8 mouse cellular contexts compared by ENCODE assay signal in the genomic region with DNA sequence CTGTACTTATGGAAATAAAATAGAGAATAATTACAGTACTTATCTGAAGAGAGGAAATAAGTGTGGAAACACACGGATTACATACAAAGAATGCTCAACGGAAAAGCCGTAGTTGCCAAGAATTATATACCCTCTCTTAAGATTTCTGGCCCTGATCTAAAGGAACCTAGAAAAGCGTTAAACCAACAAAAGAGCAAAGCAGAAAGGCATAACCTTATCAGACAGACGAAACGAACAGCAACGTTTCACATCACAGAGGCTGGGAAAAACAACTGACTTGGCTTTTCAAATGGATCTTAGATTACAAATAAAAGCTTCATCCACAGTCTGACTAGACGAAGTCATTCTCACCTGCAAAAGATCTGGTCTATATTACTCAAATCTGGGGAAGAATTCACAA. TPM values are rescaled to one million over a fixed set of nuclear protein-coding genes. Genes with fewer than 3 reads are reported as not detected.
DNase-seq lines count a peak whose midpoint lies in the region; ATAC-seq and TF ChIP-seq lines count a peak whose summit lies in the region.

No protein-coding gene starts in this region.

- no peak for TF ChIP-seq CTCF in E14TG2a.4 (conservative IDR thresholded peaks at IDR 0.05; ENCODE audit: low read length)

- DNase-seq in heart, postnatal 4 days: no peak
- no peak for DNase-seq in forebrain, embryonic 14.5 days (ENCODE audit: low spot score)
- no peak for DNase-seq in frontal cortex, postnatal 14 days (ENCODE audit: low spot score in 2 of 2)
- DNase-seq in spleen, postnatal 10 days (ENCODE audit: low spot score in 2 of 2): no peak
- no peak for DNase-seq in B cell, adult 2 months

- peaks cover 13% of the 10 kb centered on the region for H3K4me1 ChIP-seq in heart, embryonic 11.5 days (ENCODE audit: control insufficient read depth, insufficient read depth, low read length)
- H3K4me1 ChIP-seq in E14TG2a.4 (replicated peaks; ENCODE audit: low read depth, low read length): peaks cover 53% of the 10 kb centered on the region
- peaks cover 11% of the 10 kb centered on the region for H3K4me1 ChIP-seq in forebrain, embryonic 14.5 days (ENCODE audit: control insufficient read depth, insufficient read depth, low read length)
- peaks cover 37% of the 10 kb centered on the region for H3K4me1 ChIP-seq in liver, embryonic 15.5 days (replicated peaks)

- H3K36me3 ChIP-seq in heart, embryonic 11.5 days (ENCODE audit: control insufficient read depth, insufficient read depth, low read length): no peaks in the 10 kb centered on the region
- H3K36me3 ChIP-seq in E14TG2a.4 (ENCODE audit: insufficient read depth, low read length): peaks cover 7% of the 10 kb centered on the region; the same call in 1 of the 2 replicates
- H3K36me3 ChIP-seq in forebrain, embryonic 14.5 days (ENCODE audit: control insufficient read depth, insufficient read depth, low read length): no peaks in the 10 kb centered on the region
- no peaks in the 10 kb centered on the region; the same call in 1 of the 2 replicates for H3K36me3 ChIP-seq in liver, embryonic 15.5 days (replicated peaks)

- no peaks in the 10 kb centered on the region for H3K27me3 ChIP-seq in heart, embryonic 11.5 days (ENCODE audit: control insufficient read depth, insufficient read depth, low read length)
- H3K27me3 ChIP-seq in E14TG2a.4 (ENCODE audit: insufficient read depth, low read length): 0 out of 2 replicates have a peak, but pooled peaks cover 2% of the 10 kb centered on the region
- H3K27me3 ChIP-seq in forebrain, embryonic 14.5 days (replicated peaks; ENCODE audit: control insufficient read depth, insufficient read depth, low read length): no peaks in the 10 kb centered on the region
- H3K27me3 ChIP-seq in liver, embryonic 15.5 days: no peaks in the 10 kb centered on the region

- no peaks in the 10 kb centered on the region for H3K9me3 ChIP-seq in heart, embryonic 11.5 days (replicated peaks; ENCODE audit: control insufficient read depth, low read length)
- no peaks in the 10 kb centered on the region for H3K9me3 ChIP-seq in E14TG2a.4 (ENCODE audit: low read length)
- no peaks in the 10 kb centered on the region for H3K9me3 ChIP-seq in forebrain, embryonic 14.5 days (replicated peaks; ENCODE audit: control insufficient read depth, low read length)
- no peaks in the 10 kb centered on the region for H3K9me3 ChIP-seq in liver, embryonic 15.5 days (replicated peaks)

- H3K9ac ChIP-seq in heart, embryonic 11.5 days (ENCODE audit: low read depth, low read length): peak overlapping the region; percentile 94
- H3K9ac ChIP-seq in forebrain, embryonic 14.5 days (ENCODE audit: low read length): peak overlapping the region; percentile 92
- H3K9ac ChIP-seq in liver, embryonic 15.5 days: peak overlapping the region; percentile 92

- H3K27ac ChIP-seq in heart, embryonic 11.5 days (ENCODE audit: low read depth, low read length): peak overlapping the region; percentile 99; the same call in 1 of the 2 replicates
- no peak overlapping the region for H3K27ac ChIP-seq in forebrain, embryonic 14.5 days (ENCODE audit: low read depth, low read length)
- peak overlapping the region; percentile 100 for H3K27ac ChIP-seq in liver, embryonic 15.5 days (replicated peaks)

- 6% methylated on average over 8 of the region's 8 CpGs for WGBS in heart, embryonic 11.5 days (ENCODE audit: insufficient replicate concordance)
- 6% methylated on average over 8 of the region's 8 CpGs for WGBS in forebrain, embryonic 14.5 days
- WGBS in liver, embryonic 15.5 days (ENCODE audit: insufficient replicate concordance): 1% methylated on average over 8 of the region's 8 CpGs

- H3K4me3 ChIP-seq in heart, embryonic 11.5 days (ENCODE audit: low read depth, low read length): peak overlapping the region; percentile 79
- H3K4me3 ChIP-seq in E14TG2a.4 (replicated peaks; ENCODE audit: low read length): peak overlapping the region; percentile 88
- peak overlapping the region; percentile 73 for H3K4me3 ChIP-seq in forebrain, embryonic 14.5 days (ENCODE audit: low read depth, low read length)
- H3K4me3 ChIP-seq in liver, embryonic 15.5 days (replicated peaks): peak overlapping the region; percentile 94

- peak overlapping the region; percentile 86 for H3K4me2 ChIP-seq in heart, embryonic 11.5 days
- H3K4me2 ChIP-seq in forebrain, embryonic 14.5 days (ENCODE audit: low read length): peak overlapping the region; percentile 73
- peak overlapping the region; percentile 81 for H3K4me2 ChIP-seq in liver, embryonic 15.5 days

- ATAC-seq in heart, embryonic 11.5 days (replicated peaks; ENCODE audit: insufficient number of reproducible peaks, low FRiP score, low TSS enrichment): no peak
- ATAC-seq in forebrain, embryonic 14.5 days: no peak
- no peak for ATAC-seq in liver, embryonic 15.5 days (ENCODE audit: insufficient read depth)

RNA-seq across cellular contexts. Expression of gene Kbtbd2, which starts 1.4 kb away (rescaled TPM):
- polyA plus RNA-seq in heart, embryonic 11.5 days (2014; fragmentation: Nextera tagmentation; extraction: Ambion mirVana): 31.7 and 34.0 TPM in 2 replicates
- 10 to 100 TPM; 43.7 to 44.9 TPM for total RNA-seq in heart, postnatal 4 days (2021)
- 24.2 and 25.2 TPM in 2 replicates for polyA plus RNA-seq in forebrain, embryonic 14.5 days (2014; fragmentation: Nextera tagmentation; extraction: Ambion mirVana)
- polyA plus RNA-seq in liver, embryonic 15.5 days (2015; fragmentation: Nextera tagmentation; extraction: Ambion mirVana): 15.6 TPM in 2 replicates

RNA-seq across cellular contexts. Expression of gene Fkbp9, which starts 35.6 kb away (rescaled TPM):
- polyA plus RNA-seq in heart, embryonic 11.5 days (2014; fragmentation: Nextera tagmentation; extraction: Ambion mirVana): 114 and 142 TPM in 2 replicates
- total RNA-seq in heart, postnatal 4 days (2021): 100 to 1,000 TPM; 130 to 135 TPM
- polyA plus RNA-seq in forebrain, embryonic 14.5 days (2014; fragmentation: Nextera tagmentation; extraction: Ambion mirVana): 26.3 and 27.9 TPM in 2 replicates
- 23.7 and 24.3 TPM in 2 replicates for polyA plus RNA-seq in liver, embryonic 15.5 days (2015; fragmentation: Nextera tagmentation; extraction: Ambion mirVana)
